Mouse (Mus musculus) intestine, embryonic 15.5 days (tissue): ENCODE measurements around the gene Dhx33. TPM values are rescaled to one million over a fixed set of nuclear protein-coding genes. Genes with fewer than 3 reads are reported as not detected.
A peak's percentile ranks its signal among the peaks of the same experiment; 100 is the strongest.

Experiments
- ATAC-seq: fragments of 200-750 bp; cut with Nextera tagmentation; 2 replicates; pipeline ENCODE4 v1.8.0; 2017; ENCODE audit warnings: moderate TSS enrichment, moderate library complexity
- H3K27ac ChIP-seq: fragments of 300-500 bp; sonication (generic); 2 replicates; pipeline ENCODE4 v1.5.1; 2015; ENCODE audit warnings: mild to moderate bottlenecking, inconsistent platforms
- H3K27me3 ChIP-seq: fragments of 300-500 bp; sonication (generic); replicated peaks from 2 replicates; pipeline ENCODE4 v1.6.1; 2015; ENCODE audit warnings: inconsistent platforms
- H3K36me3 ChIP-seq: fragments of 300-500 bp; sonication (generic); 2 replicates; pipeline ENCODE4 v1.6.1; 2015; ENCODE audit warnings: inconsistent platforms
- H3K4me1 ChIP-seq: fragments of 300-500 bp; sonication (generic); replicated peaks from 2 replicates; pipeline ENCODE4 v1.6.1; 2015; ENCODE audit warnings: inconsistent platforms
- H3K4me2 ChIP-seq: fragments of 300-500 bp; sonication (generic); replicated peaks from 2 replicates; pipeline ENCODE4 v1.6.1; 2015; ENCODE audit warnings: mild to moderate bottlenecking, inconsistent platforms
- H3K4me3 ChIP-seq: fragments of 300-500 bp; sonication (generic); replicated peaks from 2 replicates; pipeline ENCODE4 v1.5.1; 2015; ENCODE audit warnings: inconsistent platforms
- H3K9ac ChIP-seq: fragments of 300-500 bp; sonication (generic); 2 replicates; pipeline ENCODE4 v1.6.1; 2015; ENCODE audit warnings: inconsistent platforms
- H3K9me3 ChIP-seq: fragments of 300-500 bp; sonication (generic); 2 replicates; pipeline ENCODE4 v1.6.1; 2016; ENCODE audit warnings: inconsistent platforms
- WGBS: fragments of 180-500 bp; shearing (Covaris S2); methylation state at CpG from one replicate; pipeline ENCODE4 v1.1.7; 2015; 5-methylcytosine and 5-hydroxymethylcytosine counted together
- polyA plus RNA-seq: library from polyadenylated mRNA; unstranded; fragments of >200 nt; fragmentation: Nextera tagmentation; extraction: Ambion mirVana; gene quantifications from 2 replicates; pipeline ENCODE4 v1.2.1, GENCODE M21; 2015

Dhx33 gene
- polyA plus RNA-seq, 1 experiment from 2014 or later, result 15.0 TPM

DNA sequence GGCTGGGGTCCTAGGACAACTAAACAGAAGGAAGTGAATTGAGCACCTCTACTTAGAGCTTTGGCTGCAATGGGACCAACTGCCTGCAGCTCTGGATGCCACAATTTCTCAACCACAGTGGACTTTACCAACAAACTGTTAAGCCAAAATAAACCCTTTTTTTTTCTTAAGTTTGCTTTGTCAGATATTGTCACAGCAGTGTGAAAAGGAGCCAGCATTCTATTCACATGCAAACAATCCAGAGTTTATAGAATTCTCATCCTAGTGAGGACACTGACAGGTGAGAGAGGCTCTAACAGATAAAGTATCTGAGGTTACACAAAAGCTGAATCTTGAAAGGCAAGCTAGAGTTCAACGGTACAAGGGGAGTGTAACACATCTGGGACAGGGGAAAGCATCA, 12.8 kb upstream of the Dhx33 start:
- Histone ChIP-seq H3K4me2 (no peak overlapping the region), H3K27ac (no peak overlapping the region), H3K36me3 (peaks cover 7% of the 10 kb centered on the region; the same call in 1 of the 2 replicates), H3K9ac (no peak overlapping the region), H3K4me3 (no peak overlapping the region), H3K4me1 (0 out of 2 replicates have a peak, but pooled peaks cover 6% of the 10 kb centered on the region), H3K9me3 (no peaks in the 10 kb centered on the region), H3K27me3 (no peaks in the 10 kb centered on the region)
- ATAC-seq, result no peak
- WGBS, result 86% methylated on average over 1 of the region's 1 CpGs

GRCm38 (mm10) chr11:71012743-71013142, 8.5 kb upstream of the Dhx33 start:
- H3K9ac ChIP-seq, result no peak overlapping the region
- 0 out of 2 replicates have a peak, but pooled peaks cover 6% of the 10 kb centered on the region for H3K4me1 ChIP-seq
- ATAC-seq, result no peak
- no peaks in the 10 kb centered on the region for H3K9me3 ChIP-seq
- H3K27ac ChIP-seq, result no peak overlapping the region
- H3K4me3 ChIP-seq, result no peak overlapping the region
- no peaks in the 10 kb centered on the region for H3K27me3 ChIP-seq
- peaks cover 19% of the 10 kb centered on the region for H3K36me3 ChIP-seq
- WGBS, result 95% methylated on average over 7 of the region's 7 CpGs
- H3K4me2 ChIP-seq, result no peak overlapping the region

GRCm38 (mm10) chr11:71008321-71008720, 4.1 kb upstream of the Dhx33 start:
- WGBS, result 83% methylated on average over 3 of the region's 3 CpGs
- H3K36me3 ChIP-seq, result peaks cover 19% of the 10 kb centered on the region
- H3K27ac ChIP-seq, result no peak overlapping the region
- H3K4me3 ChIP-seq, result no peak overlapping the region
- peaks cover 3% of the 10 kb centered on the region; the same call in 1 of the 2 replicates for H3K4me1 ChIP-seq
- H3K9ac ChIP-seq, result no peak overlapping the region
- H3K27me3 ChIP-seq, result no peaks in the 10 kb centered on the region
- no peak for ATAC-seq
- no peak overlapping the region for H3K4me2 ChIP-seq
- H3K9me3 ChIP-seq, result no peaks in the 10 kb centered on the region

DNA sequence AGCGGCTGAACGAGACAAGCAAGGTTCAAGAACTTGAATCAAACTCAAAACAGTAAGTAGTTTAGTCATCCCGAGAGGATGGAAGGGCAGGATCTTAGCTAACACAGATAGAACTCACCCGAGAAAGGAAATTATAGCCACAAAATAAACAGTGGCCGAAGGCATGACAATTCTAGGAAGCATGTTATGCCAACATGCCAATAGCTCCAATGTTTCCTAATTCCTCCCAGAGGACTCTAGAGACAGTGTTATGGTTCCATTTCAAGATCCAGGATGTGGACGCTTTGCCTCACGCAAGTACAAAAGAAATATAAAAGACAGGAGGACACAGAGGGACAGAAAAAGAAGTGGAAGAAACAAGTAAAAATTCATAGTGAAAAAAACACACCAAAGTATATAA, 3.6 kb upstream of the Dhx33 start:
- no peaks in the 10 kb centered on the region for H3K9me3 ChIP-seq
- no peak for ATAC-seq
- H3K9ac ChIP-seq, result no peak overlapping the region
- H3K4me2 ChIP-seq, result no peak overlapping the region
- peaks cover 8% of the 10 kb centered on the region for H3K4me1 ChIP-seq
- no peaks in the 10 kb centered on the region for H3K27me3 ChIP-seq
- H3K4me3 ChIP-seq, result no peak overlapping the region
- peaks cover 19% of the 10 kb centered on the region for H3K36me3 ChIP-seq
- 85% methylated on average over 7 of the region's 7 CpGs for WGBS
- H3K27ac ChIP-seq, result no peak overlapping the region

DNA sequence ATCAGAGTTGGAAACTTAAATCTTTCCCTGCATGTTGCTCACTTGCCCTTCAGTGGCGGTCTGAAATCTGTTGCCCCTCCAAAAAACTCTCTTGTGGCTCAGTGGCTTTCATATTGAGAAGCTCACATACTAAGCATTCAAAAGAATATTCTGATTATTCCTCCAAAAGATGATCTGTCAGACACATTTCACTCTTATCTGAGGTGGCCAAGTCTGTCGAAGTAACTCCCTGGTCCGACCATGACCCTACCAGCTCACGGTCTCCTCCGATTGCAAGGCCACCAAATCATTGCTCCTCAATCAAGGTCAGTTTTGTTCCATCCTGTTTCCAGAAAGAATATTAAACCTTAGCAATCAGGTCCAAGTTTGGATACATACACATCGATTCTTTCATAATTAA, 2.8 kb upstream of the Dhx33 start:
- Histone ChIP-seq H3K9me3 (no peaks in the 10 kb centered on the region), H3K36me3 (peaks cover 12% of the 10 kb centered on the region), H3K4me1 (peaks cover 14% of the 10 kb centered on the region), H3K9ac (no peak overlapping the region), H3K27me3 (no peaks in the 10 kb centered on the region), H3K4me2 (no peak overlapping the region), H3K4me3 (no peak overlapping the region), H3K27ac (no peak overlapping the region)
- WGBS, result 93% methylated on average over 6 of the region's 6 CpGs
- no peak for ATAC-seq

- Histone ChIP-seq H3K9ac (no peak overlapping the region), H3K4me1 (peaks cover 14% of the 10 kb centered on the region), H3K36me3 (peaks cover 10% of the 10 kb centered on the region), H3K4me2 (peak overlapping the region; percentile 50), H3K4me3 (no peak overlapping the region), H3K27ac (no peak overlapping the region), H3K9me3 (no peaks in the 10 kb centered on the region), H3K27me3 (no peaks in the 10 kb centered on the region)
- no peak for ATAC-seq
- WGBS, result 62% methylated on average over 5 of the region's 5 CpGs
Measured at GRCm38 (mm10) chr11:71005046-71005445, 809 bp upstream of the Dhx33 start.

DNA sequence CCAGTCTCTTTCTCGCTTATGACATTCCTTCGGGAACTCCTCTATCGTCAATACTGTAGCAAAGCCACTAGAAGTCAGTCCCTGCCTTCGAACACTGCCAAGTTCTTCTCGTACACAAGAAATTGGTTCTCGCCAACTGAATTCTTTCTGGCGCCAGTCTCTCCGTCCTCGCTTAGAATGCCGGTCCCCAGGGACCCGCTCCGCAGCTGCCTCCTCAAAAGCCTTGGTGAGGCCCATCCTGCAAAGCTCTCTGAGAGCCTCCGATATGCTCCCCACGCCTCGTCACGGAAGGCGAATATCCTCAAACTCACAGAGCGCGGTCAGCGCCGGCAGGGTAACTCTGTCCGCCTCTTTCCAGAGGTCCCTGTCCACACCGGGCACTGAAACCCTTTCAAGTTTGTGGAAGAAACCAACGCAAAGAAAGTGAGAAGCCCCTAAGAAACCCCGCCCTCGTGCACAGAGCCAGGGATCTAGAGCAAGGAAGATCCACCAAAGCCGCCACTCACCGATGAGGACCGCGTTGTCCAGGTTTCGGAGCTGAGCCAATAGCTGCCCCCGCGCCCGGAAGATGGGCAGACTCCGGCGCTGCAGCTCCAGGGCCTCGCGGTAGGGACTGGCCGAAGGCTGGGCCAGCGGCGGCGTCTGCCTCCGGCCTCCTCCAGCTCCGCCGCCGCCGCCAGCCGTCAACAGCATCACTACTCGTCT, 474 bp downstream of the Dhx33 start:
- H3K36me3 ChIP-seq, result peaks cover 8% of the 10 kb centered on the region; the same call in 1 of the 2 replicates
- H3K9ac ChIP-seq, result peak overlapping the region; percentile 77
- peak; percentile 92 for ATAC-seq
- peak overlapping the region; percentile 77 for H3K4me2 ChIP-seq
- under 1% methylated on average over 49 of the region's 49 CpGs for WGBS
- H3K27me3 ChIP-seq, result no peaks in the 10 kb centered on the region
- peak overlapping the region; percentile 98 for H3K4me3 ChIP-seq
- no peaks in the 10 kb centered on the region for H3K9me3 ChIP-seq
- peaks cover 14% of the 10 kb centered on the region for H3K4me1 ChIP-seq
- peak overlapping the region; percentile 79 for H3K27ac ChIP-seq

DNA sequence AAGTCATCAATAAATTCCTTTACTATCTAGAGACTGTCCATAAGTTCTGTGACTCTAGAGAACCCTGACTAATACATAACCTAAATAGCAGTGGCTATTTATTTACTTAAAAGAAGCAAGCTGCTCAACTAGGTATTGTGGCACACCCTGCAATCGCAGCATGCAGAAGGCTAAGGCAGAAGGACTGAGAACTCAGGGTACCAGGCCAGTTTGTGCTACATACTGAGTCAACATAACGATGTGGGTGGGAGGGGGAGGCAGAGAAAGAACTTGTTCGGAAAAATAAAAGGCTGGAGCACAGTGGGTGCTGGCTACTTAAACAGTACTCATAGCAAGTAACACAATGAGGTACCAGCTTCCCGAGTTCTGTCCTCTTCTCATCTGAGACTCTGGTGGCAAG, 3.1 kb downstream of the Dhx33 start:
- Histone ChIP-seq H3K4me2 (no peak overlapping the region), H3K4me3 (no peak overlapping the region), H3K27ac (no peak overlapping the region), H3K9ac (no peak overlapping the region), H3K36me3 (peaks cover 11% of the 10 kb centered on the region; the same call in 1 of the 2 replicates), H3K4me1 (peaks cover 14% of the 10 kb centered on the region), H3K9me3 (no peaks in the 10 kb centered on the region), H3K27me3 (no peaks in the 10 kb centered on the region)
- no peak for ATAC-seq
- 88% methylated on average over 4 of the region's 4 CpGs for WGBS

- Histone ChIP-seq H3K36me3 (peaks cover 50% of the 10 kb centered on the region), H3K27me3 (no peaks in the 10 kb centered on the region), H3K4me2 (peak within 1 kb of the TSS; percentile 56), H3K4me1 (peaks cover 14% of the 10 kb centered on the region), H3K27ac (peak within 1 kb of the TSS; percentile 71), H3K4me3 (peak within 1 kb of the TSS; percentile 100), H3K9ac (peak within 1 kb of the TSS; percentile 99), H3K9me3 (no peaks in the 10 kb centered on the region)
- peak; percentile 96 for ATAC-seq
- WGBS, result under 1% methylated on average over 64 of the region's 64 CpGs
Measured at GRCm38 (mm10) chr11:70982557-70983228, 21.5 kb downstream of the Dhx33 start, which contains the start of gene C1qbp. C1qbp (minus strand) TSS chr11:70983026.

DNA sequence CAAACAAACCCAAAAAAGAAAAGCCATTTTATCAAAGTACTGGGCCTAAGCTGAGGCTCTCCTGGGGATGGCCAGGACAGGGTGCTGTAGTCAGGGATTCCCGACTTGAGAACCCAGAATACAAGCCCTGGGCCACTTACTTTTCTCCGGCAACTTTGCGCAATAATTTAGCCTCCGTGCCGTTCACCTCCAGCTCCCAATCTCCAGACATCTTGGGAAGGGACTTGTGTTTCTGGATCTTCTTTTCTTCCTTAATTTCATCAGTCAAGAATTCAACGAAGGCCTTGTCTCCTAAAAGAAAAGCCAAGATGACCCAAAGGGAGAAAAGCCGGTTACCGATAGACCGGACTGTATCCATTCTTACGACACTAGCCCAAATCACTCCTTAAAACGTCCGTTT, 22.2 kb downstream of the Dhx33 start:
- Histone ChIP-seq H3K4me1 (peaks cover 14% of the 10 kb centered on the region), H3K27ac (no peak overlapping the region), H3K9me3 (no peaks in the 10 kb centered on the region), H3K36me3 (peaks cover 52% of the 10 kb centered on the region), H3K4me2 (peak overlapping the region; percentile 56), H3K4me3 (peak overlapping the region; percentile 100), H3K27me3 (no peaks in the 10 kb centered on the region), H3K9ac (peak overlapping the region; percentile 99)
- 9% methylated on average over 12 of the region's 12 CpGs for WGBS
- no peak for ATAC-seq

- WGBS, result 91% methylated on average over 14 of the region's 14 CpGs
- H3K4me2 ChIP-seq, result 0 out of 2 replicates have a peak overlapping the region, but pooled peaks have one; percentile 56
- no peak overlapping the region for H3K27ac ChIP-seq
- H3K27me3 ChIP-seq, result no peaks in the 10 kb centered on the region
- no peak for ATAC-seq
- peaks cover 14% of the 10 kb centered on the region for H3K4me1 ChIP-seq
- no peaks in the 10 kb centered on the region for H3K9me3 ChIP-seq
- H3K9ac ChIP-seq, result 0 out of 2 replicates have a peak overlapping the region, but pooled peaks have one; percentile 13
- H3K4me3 ChIP-seq, result peak overlapping the region; percentile 11; the same call in 1 of the 2 replicates
- peaks cover 52% of the 10 kb centered on the region for H3K36me3 ChIP-seq
Measured at GRCm38 (mm10) chr11:70980751-70981510, 23.3 kb downstream of the Dhx33 start.

DNA sequence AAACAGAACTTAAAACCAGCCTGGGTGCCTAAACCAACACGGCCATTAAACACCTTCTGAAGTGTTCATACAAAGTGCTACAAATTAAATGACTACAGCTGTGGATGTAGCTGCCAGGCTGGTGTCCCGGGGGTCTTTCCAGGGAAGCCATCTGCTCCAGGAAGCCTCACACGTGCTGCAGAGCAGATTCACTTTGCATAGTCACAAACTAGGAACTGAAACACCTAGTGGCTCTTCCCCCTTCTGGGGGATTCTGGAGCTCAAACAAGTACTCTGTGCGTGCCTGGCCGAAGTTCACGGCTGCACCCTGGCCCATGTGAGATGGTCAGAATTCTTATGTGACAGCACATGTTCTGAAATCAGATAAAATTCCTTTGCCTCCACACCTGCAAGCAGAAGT, 24.0 kb downstream of the Dhx33 start:
- no peaks in the 10 kb centered on the region for H3K27me3 ChIP-seq
- H3K27ac ChIP-seq, result no peak overlapping the region
- WGBS, result 83% methylated on average over 6 of the region's 6 CpGs
- H3K9ac ChIP-seq, result no peak overlapping the region
- H3K4me3 ChIP-seq, result no peak overlapping the region
- no peak overlapping the region for H3K4me2 ChIP-seq
- H3K9me3 ChIP-seq, result no peaks in the 10 kb centered on the region
- H3K4me1 ChIP-seq, result peaks cover 14% of the 10 kb centered on the region
- ATAC-seq, result no peak
- peaks cover 49% of the 10 kb centered on the region for H3K36me3 ChIP-seq
